Mouse (Mus musculus) kidney, embryonic 14.5 days (tissue): ENCODE measurements around the gene Carmil3. TPM values are rescaled to one million over a fixed set of nuclear protein-coding genes. Genes with fewer than 3 reads are reported as not detected.

ENCODE experiments used
- polyA plus RNA-seq: library from polyadenylated mRNA; unstranded; fragments of >200 nt; fragmentation: Nextera tagmentation; extraction: Ambion mirVana; gene quantifications from 2 replicates; pipeline ENCODE4 v1.2.1, GENCODE M21; 2014

The Carmil3 gene
- polyA plus RNA-seq, 1 experiment from 2014 or later: 3.8 TPM

Other genes starting within 250 kb of the Carmil3 start
- 60.2 and 96.4 TPM in 2 replicates for gene Dhrs4, start 11.9 kb upstream of the Carmil3 start, polyA plus RNA-seq
- gene Cpne6, start 19.8 kb downstream of the Carmil3 start, polyA plus RNA-seq: 0.18 TPM in 1 of 2 replicates, not detected in the other
- gene Nrl, start 34.3 kb downstream of the Carmil3 start, polyA plus RNA-seq: not detected in 2 replicates
- gene Pck2, start 49.6 kb downstream of the Carmil3 start, polyA plus RNA-seq: 25.0 and 37.1 TPM in 2 replicates
- gene Dcaf11, start 69.4 kb downstream of the Carmil3 start, polyA plus RNA-seq: 62.9 and 90.2 TPM in 2 replicates
- gene A730061H03Rik, start 69.8 kb downstream of the Carmil3 start, polyA plus RNA-seq: 0.66 and 1.5 TPM in 2 replicates
- gene Fitm1, start 85.0 kb downstream of the Carmil3 start, polyA plus RNA-seq: 0.96 and 1.0 TPM in 2 replicates
- gene Psme1, start 87.5 kb downstream of the Carmil3 start, polyA plus RNA-seq: 131 and 142 TPM in 2 replicates
- 5.6 and 7.5 TPM in 2 replicates for gene Emc9, start 94.7 kb downstream of the Carmil3 start, polyA plus RNA-seq
- 224 and 286 TPM in 2 replicates for gene Psme2, start 100.5 kb downstream of the Carmil3 start, polyA plus RNA-seq
- 12.4 and 17.7 TPM in 2 replicates for gene Rnf31, start 101.1 kb downstream of the Carmil3 start, polyA plus RNA-seq
- 9.7 and 11.6 TPM in 2 replicates for gene Irf9, start 112.9 kb downstream of the Carmil3 start, polyA plus RNA-seq
- 17.5 and 25.1 TPM in 2 replicates for gene Rec8, start 127.4 kb downstream of the Carmil3 start, polyA plus RNA-seq
- 101 and 119 TPM in 2 replicates for gene Ipo4, start 145.3 kb downstream of the Carmil3 start, polyA plus RNA-seq
- gene Gm49378, start 147.2 kb downstream of the Carmil3 start, polyA plus RNA-seq: 3.4 TPM in 2 replicates
- gene Tm9sf1, start 153.2 kb downstream of the Carmil3 start, polyA plus RNA-seq: 76.3 and 117 TPM in 2 replicates
- 0.72 and 0.77 TPM in 2 replicates for gene Tssk4, start 159.5 kb downstream of the Carmil3 start, polyA plus RNA-seq
- 52.0 and 52.7 TPM in 2 replicates for gene Mdp1, start 169.9 kb downstream of the Carmil3 start, polyA plus RNA-seq
- gene Gmpr2, start 181.3 kb downstream of the Carmil3 start, polyA plus RNA-seq: 58.4 and 62.9 TPM in 2 replicates
- gene Nedd8, start 181.5 kb downstream of the Carmil3 start, polyA plus RNA-seq: 586 and 744 TPM in 2 replicates
- gene Tinf2, start 191.2 kb downstream of the Carmil3 start, polyA plus RNA-seq: 40.3 and 50.1 TPM in 2 replicates
- 0.67 and 1.2 TPM in 2 replicates for gene Tgm1, start 223.3 kb downstream of the Carmil3 start, polyA plus RNA-seq
- gene Rabggta, start 231.6 kb downstream of the Carmil3 start, polyA plus RNA-seq: 27.8 and 29.3 TPM in 2 replicates